Mouse (Mus musculus) CH12.LX (cell line): ENCODE results near the gene Atp2b2. TPM values are rescaled to one million over a fixed set of nuclear protein-coding genes. Genes with fewer than 3 reads are reported as not detected.

Source experiments
- DNase-seq: peaks from one replicate; pipeline ENCODE4 v3.0.0-alpha.2; 2013; ENCODE audit errors: extremely low read depth
- H3K27ac ChIP-seq: 2 replicates; pipeline ENCODE4 v1.5.1; 2012; ENCODE audit warnings: low read depth, mild to moderate bottlenecking, control low read depth, moderate library complexity; ENCODE audit not compliant: insufficient read depth
- H3K27me3 ChIP-seq: replicated peaks from 2 replicates; pipeline ENCODE3; 2012; ENCODE audit warnings: inconsistent platforms
- H3K36me3 ChIP-seq, 2 experiments: replicated peaks in 1 of 2; 2 replicates each; pipeline versions ENCODE3 to v1.6.1; 2012; ENCODE audit warnings: inconsistent platforms in 1 of 2, low read length in 1 of 2, mild to moderate bottlenecking in 1 of 2, mixed read lengths in 1 of 2, moderate library complexity in 1 of 2; ENCODE audit not compliant: control insufficient read depth in 1 of 2, insufficient read depth in 1 of 2
- H3K4me1 ChIP-seq, 2 experiments: 2 replicates each; pipeline ENCODE4 v1.6.1; 2012; ENCODE audit warnings: inconsistent platforms in 1 of 2, moderate library complexity in 1 of 2; ENCODE audit not compliant: insufficient read depth in 2 of 2, control insufficient read depth in 1 of 2
- H3K4me2 ChIP-seq: 2 replicates; pipeline ENCODE4 v1.6.1; 2012; ENCODE audit warnings: low read depth, mild to moderate bottlenecking, control low read depth; ENCODE audit not compliant: poor library complexity, insufficient read depth, severe bottlenecking
- H3K4me3 ChIP-seq, 3 experiments: fragments of 150-350 bp in 1 of 3; sonication (generic) in 1 of 3; replicated peaks in 1 of 3; 2 replicates each; pipeline versions ENCODE3 to v1.5.1; 2011 to 2012; ENCODE audit warnings: low read depth in 2 of 3, low read length in 2 of 3, mild to moderate bottlenecking in 2 of 3, moderate library complexity in 2 of 3, control low read depth in 1 of 3, improper control_type of control experiment in 1 of 3, inconsistent platforms in 1 of 3, mixed read lengths in 1 of 3; ENCODE audit not compliant: poor library complexity in 1 of 3
- H3K79me2 ChIP-seq: replicated peaks from 2 replicates; pipeline ENCODE4 v1.6.1; 2012; ENCODE audit warnings: mild to moderate bottlenecking, moderate library complexity; ENCODE audit not compliant: control insufficient read depth, poor library complexity, insufficient read depth, severe bottlenecking; ENCODE audit errors: extremely low read depth
- H3K9ac ChIP-seq: 2 replicates; pipeline ENCODE4 v1.6.1; 2012; ENCODE audit warnings: low read depth, mild to moderate bottlenecking, control low read depth, moderate library complexity; ENCODE audit not compliant: insufficient read depth
- H3K9me3 ChIP-seq: replicated peaks from 2 replicates; pipeline ENCODE3; 2012; ENCODE audit warnings: low read length, inconsistent platforms, mixed read lengths
- CHD1 ChIP-seq: IDR thresholded peaks from 2 replicates; pipeline ENCODE4 v1.6.1; 2012; ENCODE audit warnings: low read depth, low read length, improper control_type of control experiment, inconsistent platforms
- E2F4 ChIP-seq: IDR thresholded peaks from 2 replicates; pipeline ENCODE4 v1.6.1; 2011; ENCODE audit warnings: low read depth, low read length, improper control_type of control experiment; ENCODE audit not compliant: insufficient replicate concordance
- ELF1 ChIP-seq: IDR thresholded peaks from 2 replicates; pipeline ENCODE4 v1.6.1; 2014; ENCODE audit warnings: low read depth, mild to moderate bottlenecking, inconsistent platforms, low read length, improper control_type of control experiment
- EP300 ChIP-seq: IDR thresholded peaks from 2 replicates; pipeline ENCODE4 v1.6.1; 2011; ENCODE audit warnings: low read length, improper control_type of control experiment
- ETS1 ChIP-seq: conservative IDR thresholded peaks from 2 replicates; pipeline ENCODE4 v1.6.1; 2012; ENCODE audit warnings: low read depth, mild to moderate bottlenecking, inconsistent platforms, low read length, improper control_type of control experiment, moderate library complexity
- GABPA ChIP-seq: IDR thresholded peaks from 2 replicates; pipeline ENCODE4 v1.6.1; 2012; ENCODE audit warnings: low read depth, low read length, improper control_type of control experiment, inconsistent platforms; ENCODE audit not compliant: insufficient replicate concordance
- MAFK ChIP-seq: IDR thresholded peaks from 2 replicates; pipeline ENCODE4 v1.6.1; 2011; ENCODE audit warnings: low read length, improper control_type of control experiment; ENCODE audit not compliant: insufficient replicate concordance
- MAX ChIP-seq: IDR thresholded peaks from 2 replicates; pipeline ENCODE4 v1.6.1; 2011; ENCODE audit warnings: low read length, improper control_type of control experiment
- MAZ ChIP-seq: IDR thresholded peaks from 2 replicates; pipeline ENCODE4 v1.6.1; 2012; ENCODE audit warnings: low read depth, mild to moderate bottlenecking, inconsistent platforms, low read length, improper control_type of control experiment, moderate library complexity
- MEF2A ChIP-seq: IDR thresholded peaks from 2 replicates; pipeline ENCODE4 v1.6.1; 2014; ENCODE audit warnings: low read depth, mild to moderate bottlenecking, inconsistent platforms, low read length, improper control_type of control experiment, borderline replicate concordance
- MYC ChIP-seq: IDR thresholded peaks from 2 replicates; pipeline ENCODE4 v1.6.1; 2011; ENCODE audit warnings: low read depth, mild to moderate bottlenecking, improper control_type of control experiment, low read length
- NRF1 ChIP-seq: IDR thresholded peaks from 2 replicates; pipeline ENCODE4 v1.6.1; 2014; ENCODE audit warnings: low read depth, mild to moderate bottlenecking, inconsistent platforms, low read length, improper control_type of control experiment, moderate library complexity
- PAX5 ChIP-seq: IDR thresholded peaks from 2 replicates; pipeline ENCODE4 v1.6.1; 2012; ENCODE audit warnings: low read length, inconsistent platforms, mixed read lengths
- POLR2AphosphoS2 ChIP-seq: IDR thresholded peaks from 2 replicates; pipeline ENCODE4 v1.6.1; 2011; ENCODE audit warnings: low read depth, low read length, improper control_type of control experiment
- RAD21 ChIP-seq: IDR thresholded peaks from 2 replicates; pipeline ENCODE4 v1.6.1; 2011; ENCODE audit warnings: low read depth, mild to moderate bottlenecking, low read length, improper control_type of control experiment, moderate library complexity
- RCOR1 ChIP-seq: conservative IDR thresholded peaks from 2 replicates; pipeline ENCODE4 v1.6.1; 2012; ENCODE audit warnings: low read depth, mild to moderate bottlenecking, inconsistent platforms, low read length, improper control_type of control experiment
- SMC3 ChIP-seq: IDR thresholded peaks from 2 replicates; pipeline ENCODE4 v1.6.1; 2011; ENCODE audit warnings: low read depth, low read length, improper control_type of control experiment
- TCF12 ChIP-seq: IDR thresholded peaks from 2 replicates; pipeline ENCODE4 v1.6.1; 2014; ENCODE audit warnings: low read depth, mild to moderate bottlenecking, inconsistent platforms, low read length, improper control_type of control experiment
- UBTF ChIP-seq: IDR thresholded peaks from 2 replicates; pipeline ENCODE4 v1.6.1; 2012; ENCODE audit warnings: low read depth, mild to moderate bottlenecking, inconsistent platforms, low read length, improper control_type of control experiment, moderate library complexity
- ZC3H11A ChIP-seq: IDR thresholded peaks from 2 replicates; pipeline ENCODE4 v1.6.1; 2012; ENCODE audit warnings: low read depth, mild to moderate bottlenecking, inconsistent platforms, low read length, improper control_type of control experiment
- ZMIZ1 ChIP-seq: IDR thresholded peaks from 2 replicates; pipeline ENCODE4 v1.6.1; 2012; ENCODE audit warnings: low read depth, mild to moderate bottlenecking, inconsistent platforms, low read length, improper control_type of control experiment
- ZNF384 ChIP-seq: IDR thresholded peaks from 2 replicates; pipeline ENCODE4 v1.6.1; 2012; ENCODE audit warnings: low read depth, low read length, improper control_type of control experiment, inconsistent platforms
- dilution Hi-C: fragments of 300-500 bp; cut with MboI; formaldehyde crosslinking; loops from 2 replicates; pipeline ENCODE4 v1.14.3; 2020; ENCODE audit warnings: low sequenced_read_pairs; ENCODE audit not compliant: extremely low pct_unique_long_range_greater_than_20kb, extremely low pct_ligation_motif_present
- in situ Hi-C: fragments of 300-500 bp; cut with MboI; formaldehyde crosslinking; loops from 3 replicates; pipeline ENCODE4 v1.14.3; 2019; ENCODE audit warnings: low sequenced_read_pairs, low pct_ligation_motif_present, low pct_unique_long_range_greater_than_20kb, mixed read lengths
- polyA plus RNA-seq: library from polyadenylated mRNA; unstranded; fragments of >175 nt; gene quantifications from 2 replicates; pipeline ENCODE4 v1.2.1, GENCODE M21; 2012; ENCODE audit warnings: low read depth; ENCODE audit not compliant: insufficient read length
- total RNA-seq, 2 experiments: library from RNA; depleted of rRNA; stranded (reverse); fragments of 300-350 nt in 1 of 2; fragments of >200 nt in 1 of 2; gene quantifications; 2 replicates each; pipeline ENCODE4 v1.2.3; 2012 to 2014

Atp2b2 gene
- total and polyA plus RNA-seq, 3 experiments: not detected

- no peaks in the 10 kb centered on the region for H3K79me2 ChIP-seq
- H3K36me3 ChIP-seq: peaks cover 74 to 98% of the 10 kb centered on the region in 2 experiments
- H3K9ac ChIP-seq: no peak overlapping the region
- H3K27ac ChIP-seq: no peak overlapping the region
- DNase-seq: no peak
- no peaks in the 10 kb centered on the region for H3K4me1 ChIP-seq
- H3K4me2 ChIP-seq: no peak overlapping the region
- TF ChIP-seq ELF1 (no peak), GABPA (no peak), RCOR1 (no peak), NRF1 (no peak), EP300 (no peak), MYC (no peak), SMC3 (no peak), ETS1 (no peak), ZNF384 (no peak), UBTF (no peak), MAFK (no peak), MAZ (no peak), MEF2A (no peak), RAD21 (no peak), ZC3H11A (no peak), POLR2AphosphoS2 (no peak)
- in situ Hi-C loops: no loop called here
- no peaks in the 10 kb centered on the region for H3K27me3 ChIP-seq
- dilution Hi-C loops: no loop called here
- H3K9me3 ChIP-seq: no peaks in the 10 kb centered on the region
- H3K4me3 ChIP-seq: no peak overlapping the region
Observed at GRCm38 (mm10) chr6:113728181-113728580, 314.2 kb downstream of the Atp2b2 start.

GRCm38 (mm10) chr6:113721061-113721460 lies 321.4 kb downstream of the Atp2b2 start:
- in situ Hi-C loops (no loop called here), dilution Hi-C loops (no loop called here)
- no peaks in the 10 kb centered on the region for H3K9me3 ChIP-seq
- H3K27ac ChIP-seq: no peak overlapping the region
- no peaks in the 10 kb centered on the region for H3K79me2 ChIP-seq
- no peak overlapping the region for H3K4me2 ChIP-seq
- DNase-seq: no peak
- H3K4me1 ChIP-seq: no peaks in the 10 kb centered on the region
- H3K27me3 ChIP-seq: no peaks in the 10 kb centered on the region
- TF ChIP-seq PAX5 (no peak), MAZ (no peak), E2F4 (no peak), CHD1 (no peak), RCOR1 (no peak), MAFK (no peak), MAX (no peak), TCF12 (no peak), ZMIZ1 (no peak)
- no peak overlapping the region for H3K4me3 ChIP-seq
- no peak overlapping the region for H3K9ac ChIP-seq
- H3K36me3 ChIP-seq: peaks cover 73 to 98% of the 10 kb centered on the region in 2 experiments
